Mouse (Mus musculus): ENCODE results near the gene Nup98. TPM values are rescaled to one million over a fixed set of nuclear protein-coding genes. Genes with fewer than 3 reads are reported as not detected.

Gene Nup98
- polyA plus RNA-seq, 2 experiments: 8.8 to 16.3 TPM

GRCm38 (mm10) chr7:102253631-102254030 lies 43.7 kb upstream of the Nup98 start:
- H3K4me2 ChIP-seq (ENCODE audit: low read depth): peak overlapping the region; percentile 37
- H3K4me3 ChIP-seq (ENCODE audit: insufficient read depth in 1 of 2, low read depth in 2 of 2, low read length in 2 of 2): no peak overlapping the region
- DNase-seq (ENCODE audit: low read depth in 3 of 3, low spot score in 3 of 3): no peak
- no peaks in the 10 kb centered on the region for H3K27me3 ChIP-seq (ENCODE audit: control insufficient read depth, insufficient read depth, low read length)
- H3K27ac ChIP-seq: peak overlapping the region; percentile 37
- no peaks in the 10 kb centered on the region for H3K36me3 ChIP-seq (replicated peaks; ENCODE audit: control insufficient read depth, insufficient read depth, low read depth)
- peaks cover 10 to 16% of the 10 kb centered on the region in 2 experiments for H3K4me1 ChIP-seq (replicated peaks; ENCODE audit: control insufficient read depth in 2 of 2, insufficient read depth in 2 of 2, low read length in 1 of 2)
- peak overlapping the region; percentile 50 for H3K9ac ChIP-seq (replicated peaks)
- WGBS (ENCODE audit: insufficient replicate concordance): 15% methylated on average over 1 of the region's 1 CpGs
- TF ChIP-seq EP300 (IDR thresholded peaks at IDR 0.05; ENCODE audit: low read depth) (peak; percentile 24; the same call in 1 of the 2 replicates), CTCF (IDR thresholded peaks at IDR 0.05; ENCODE audit: low read depth) (no peak)
- H3K9me3 ChIP-seq (ENCODE audit: control insufficient read depth, low read length): no peaks in the 10 kb centered on the region
- ATAC-seq (ENCODE audit: insufficient read depth): no peak

GRCm38 (mm10) chr7:102250631-102251214 lies 40.7 kb upstream of the Nup98 start:
- Histone ChIP-seq H3K27ac (peak overlapping the region; percentile 95), H3K36me3 (replicated peaks; ENCODE audit: control insufficient read depth, insufficient read depth, low read depth) (no peaks in the 10 kb centered on the region), H3K27me3 (ENCODE audit: control insufficient read depth, insufficient read depth, low read length) (no peaks in the 10 kb centered on the region), H3K4me3 (ENCODE audit: insufficient read depth in 1 of 2, low read depth in 2 of 2, low read length in 2 of 2) (peak overlapping the region; percentile 73 to 83), H3K9ac (replicated peaks) (peak overlapping the region; percentile 89), H3K4me1 (replicated peaks; ENCODE audit: control insufficient read depth in 2 of 2, insufficient read depth in 2 of 2, low read length in 1 of 2) (peaks cover 36 to 45% of the 10 kb centered on the region in 2 experiments), H3K4me2 (ENCODE audit: low read depth) (peak overlapping the region; percentile 95), H3K9me3 (ENCODE audit: control insufficient read depth, low read length) (no peaks in the 10 kb centered on the region)
- peak; percentile 67 for ATAC-seq (ENCODE audit: insufficient read depth)
- under 1% methylated on average over 33 of the region's 33 CpGs for WGBS (ENCODE audit: insufficient replicate concordance)
- peak; percentile 94 for TF ChIP-seq CTCF (IDR thresholded peaks at IDR 0.05; ENCODE audit: low read depth)
- TF ChIP-seq EP300 (IDR thresholded peaks at IDR 0.05; ENCODE audit: low read depth): no peak
- DNase-seq (ENCODE audit: low read depth in 3 of 3, low spot score in 3 of 3): peak; percentile 75 to 81 (median 80)

GRCm38 (mm10) chr7:102249896-102250630 lies 40.1 kb upstream of the Nup98 start:
- H3K4me3 ChIP-seq (ENCODE audit: insufficient read depth in 1 of 2, low read depth in 2 of 2, low read length in 2 of 2): peak overlapping the region; percentile 83 to 95
- H3K9me3 ChIP-seq (ENCODE audit: control insufficient read depth, low read length): no peaks in the 10 kb centered on the region
- H3K4me1 ChIP-seq (replicated peaks; ENCODE audit: control insufficient read depth in 2 of 2, insufficient read depth in 2 of 2, low read length in 1 of 2): peaks cover 39 to 51% of the 10 kb centered on the region in 2 experiments
- H3K9ac ChIP-seq (replicated peaks): peak overlapping the region; percentile 89
- DNase-seq (ENCODE audit: low read depth in 3 of 3, low spot score in 3 of 3) (peak; percentile 60 to 67 (median 64)), ATAC-seq (ENCODE audit: insufficient read depth) (peak; percentile 80)
- WGBS (ENCODE audit: insufficient replicate concordance): under 1% methylated on average over 46 of the region's 49 CpGs
- H3K36me3 ChIP-seq (replicated peaks; ENCODE audit: control insufficient read depth, insufficient read depth, low read depth): no peaks in the 10 kb centered on the region
- no peak for TF ChIP-seq CTCF (IDR thresholded peaks at IDR 0.05; ENCODE audit: low read depth)
- no peak for TF ChIP-seq EP300 (IDR thresholded peaks at IDR 0.05; ENCODE audit: low read depth)
- H3K4me2 ChIP-seq (ENCODE audit: low read depth): peak overlapping the region; percentile 95
- H3K27ac ChIP-seq: peak overlapping the region; percentile 95
- H3K27me3 ChIP-seq (ENCODE audit: control insufficient read depth, insufficient read depth, low read length): no peaks in the 10 kb centered on the region

DNA sequence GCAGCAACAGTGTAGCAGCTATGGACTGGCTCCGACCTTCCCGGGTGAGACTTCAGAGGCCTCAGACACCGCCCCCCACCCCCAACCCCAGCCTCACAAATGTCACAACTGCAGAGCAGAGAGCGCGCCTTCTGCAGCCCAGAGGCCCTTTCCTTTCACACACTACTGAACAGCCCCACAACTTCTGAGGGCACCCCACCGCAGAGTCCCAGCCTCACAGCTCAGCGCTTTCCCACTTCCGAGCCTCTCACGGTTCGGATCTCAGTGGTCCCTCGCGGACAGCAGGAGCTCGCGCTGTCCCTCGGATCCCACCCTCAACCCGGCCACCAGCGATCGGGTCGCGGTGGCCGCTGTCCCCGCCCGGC lies 39.5 kb upstream of the Nup98 start:
- H3K4me2 ChIP-seq (ENCODE audit: low read depth): peak overlapping the region; percentile 95
- under 1% methylated on average over 23 of the region's 23 CpGs for WGBS (ENCODE audit: insufficient replicate concordance)
- peak overlapping the region; percentile 89 for H3K9ac ChIP-seq (replicated peaks)
- no peaks in the 10 kb centered on the region for H3K9me3 ChIP-seq (ENCODE audit: control insufficient read depth, low read length)
- peak; percentile 40 for ATAC-seq (ENCODE audit: insufficient read depth)
- TF ChIP-seq CTCF (IDR thresholded peaks at IDR 0.05; ENCODE audit: low read depth) (no peak), EP300 (IDR thresholded peaks at IDR 0.05; ENCODE audit: low read depth) (no peak)
- no peaks in the 10 kb centered on the region for H3K36me3 ChIP-seq (replicated peaks; ENCODE audit: control insufficient read depth, insufficient read depth, low read depth)
- H3K27ac ChIP-seq: peak overlapping the region; percentile 95
- H3K4me3 ChIP-seq (ENCODE audit: insufficient read depth in 1 of 2, low read depth in 2 of 2, low read length in 2 of 2): peak overlapping the region; percentile 83 to 95
- H3K27me3 ChIP-seq (ENCODE audit: control insufficient read depth, insufficient read depth, low read length): no peaks in the 10 kb centered on the region
- H3K4me1 ChIP-seq (replicated peaks; ENCODE audit: control insufficient read depth in 2 of 2, insufficient read depth in 2 of 2, low read length in 1 of 2): peaks cover 45 to 55% of the 10 kb centered on the region in 2 experiments
- DNase-seq (ENCODE audit: low read depth in 3 of 3, low spot score in 3 of 3): no peak

Measured in liver, embryonic 14.5 days (tissue).